Mouse (Mus musculus) forebrain, embryonic 11.5 days (tissue): ENCODE results near the gene Ccn1. TPM values are rescaled to one million over a fixed set of nuclear protein-coding genes. Genes with fewer than 3 reads are reported as not detected.

Experiments used
- ATAC-seq: fragments of 200-750 bp; cut with Nextera tagmentation; replicated peaks from 2 replicates; pipeline ENCODE4 v1.8.0; 2017; ENCODE audit warnings: moderate TSS enrichment; ENCODE audit not compliant: low FRiP score
- DNase-seq: peaks from one replicate; pipeline ENCODE4 v3.0.0-alpha.2; 2017; ENCODE audit warnings: low spot score
- H3K27ac ChIP-seq: fragments of 300-500 bp; sonication (generic); 2 replicates; pipeline ENCODE4 v1.5.1; 2014; ENCODE audit warnings: low read depth, low read length
- H3K27me3 ChIP-seq: fragments of 300-500 bp; sonication (generic); 2 replicates; pipeline ENCODE4 v1.6.1; 2014; ENCODE audit warnings: mild to moderate bottlenecking, low read length, mixed read lengths; ENCODE audit not compliant: control insufficient read depth, insufficient read depth
- H3K36me3 ChIP-seq: fragments of 300-500 bp; sonication (generic); 2 replicates; pipeline ENCODE4 v1.6.1; 2014; ENCODE audit warnings: mild to moderate bottlenecking, low read length, moderate library complexity, mixed read lengths; ENCODE audit not compliant: control insufficient read depth, insufficient read depth
- H3K4me1 ChIP-seq: fragments of 300-500 bp; sonication (generic); replicated peaks from 2 replicates; pipeline ENCODE4 v1.6.1; 2014; ENCODE audit warnings: low read length, mixed read lengths; ENCODE audit not compliant: control insufficient read depth, insufficient read depth
- H3K4me2 ChIP-seq: fragments of 300-500 bp; sonication (generic); 2 replicates; pipeline ENCODE4 v1.6.1; 2014; ENCODE audit warnings: low read depth, mild to moderate bottlenecking, low read length, moderate library complexity, mixed read lengths; ENCODE audit not compliant: severe bottlenecking
- H3K4me3 ChIP-seq: fragments of 300-500 bp; sonication (generic); 2 replicates; pipeline ENCODE4 v1.5.1; 2014; ENCODE audit warnings: low read depth, low read length
- H3K9ac ChIP-seq: fragments of 300-500 bp; sonication (generic); 2 replicates; pipeline ENCODE4 v1.6.1; 2014; ENCODE audit warnings: low read length
- H3K9me3 ChIP-seq: fragments of 300-500 bp; sonication (generic); 2 replicates; pipeline ENCODE4 v1.6.1; 2016; ENCODE audit warnings: low read length, mixed read lengths; ENCODE audit not compliant: control insufficient read depth
- WGBS: fragments of 180-500 bp; shearing (Covaris S2); extraction: QIAGEN DNeasy Blood & Tissue Kit; methylation state at CpG from one replicate; pipeline ENCODE4 v1.1.7; 2014; 5-methylcytosine and 5-hydroxymethylcytosine counted together
- polyA plus RNA-seq: library from polyadenylated mRNA; unstranded; fragments of >200 nt; fragmentation: Nextera tagmentation; extraction: Ambion mirVana; gene quantifications from 2 replicates; pipeline ENCODE4 v1.2.1, GENCODE M21; 2014

Gene Ccn1
- polyA plus RNA-seq, 1 experiment from 2014 or later: 36.7 TPM

- DNase-seq: no peak
Measured at GRCm38 (mm10) chr3:145619621-145620365, 30.0 kb downstream of the Ccn1 start.

GRCm38 (mm10) chr3:145618299-145618698 lies 31.5 kb downstream of the Ccn1 start:
- Histone ChIP-seq H3K4me2 (no peak overlapping the region), H3K9ac (no peak overlapping the region), H3K27ac (no peak overlapping the region), H3K4me1 (peaks cover 3% of the 10 kb centered on the region; the same call in 1 of the 2 replicates), H3K27me3 (no peaks in the 10 kb centered on the region), H3K36me3 (no peaks in the 10 kb centered on the region), H3K4me3 (no peak overlapping the region), H3K9me3 (no peaks in the 10 kb centered on the region)
- no peak for DNase-seq
- no peak for ATAC-seq
- WGBS: 79% methylated on average over 9 of the region's 9 CpGs

More at GRCm38 (mm10) chr3:145619621-145620365, 30.0 kb downstream of the Ccn1 start:
- no peak overlapping the region for H3K4me3 ChIP-seq
- peaks cover 3% of the 10 kb centered on the region; the same call in 1 of the 2 replicates for H3K4me1 ChIP-seq
- no peaks in the 10 kb centered on the region for H3K9me3 ChIP-seq
- no peak for ATAC-seq
- H3K27ac ChIP-seq: no peak overlapping the region
- no peaks in the 10 kb centered on the region for H3K27me3 ChIP-seq
- no peaks in the 10 kb centered on the region for H3K36me3 ChIP-seq
- WGBS: 90% methylated on average over 17 of the region's 17 CpGs
- no peak overlapping the region for H3K9ac ChIP-seq
- no peak overlapping the region for H3K4me2 ChIP-seq

GRCm38 (mm10) chr3:145614362-145615115 lies 35.2 kb downstream of the Ccn1 start:
- Histone ChIP-seq H3K9ac (peak overlapping the region; percentile 29; the same call in 1 of the 2 replicates), H3K9me3 (no peaks in the 10 kb centered on the region), H3K4me3 (no peak overlapping the region), H3K4me1 (peaks cover 3% of the 10 kb centered on the region; the same call in 1 of the 2 replicates), H3K27ac (no peak overlapping the region), H3K36me3 (no peaks in the 10 kb centered on the region), H3K27me3 (no peaks in the 10 kb centered on the region), H3K4me2 (peak overlapping the region; percentile 11; the same call in 1 of the 2 replicates)
- peak; percentile 42; the same call in 1 of the 2 replicates for ATAC-seq
- 20% methylated on average over 17 of the region's 17 CpGs for WGBS
- DNase-seq: peak; percentile 58

- no peak for ATAC-seq
- 83% methylated on average over 4 of the region's 4 CpGs for WGBS
- H3K36me3 ChIP-seq: no peaks in the 10 kb centered on the region
Measured at GRCm38 (mm10) chr3:145613234-145613633, 36.5 kb downstream of the Ccn1 start.

GRCm38 (mm10) chr3:145612662-145613061 lies 37.1 kb downstream of the Ccn1 start:
- H3K4me2 ChIP-seq: no peak overlapping the region
- no peak overlapping the region for H3K4me3 ChIP-seq
- H3K36me3 ChIP-seq: no peaks in the 10 kb centered on the region
- ATAC-seq: no peak
- H3K4me1 ChIP-seq: peaks cover 3% of the 10 kb centered on the region; the same call in 1 of the 2 replicates
- H3K27me3 ChIP-seq: no peaks in the 10 kb centered on the region
- 27% methylated on average over 4 of the region's 4 CpGs for WGBS
- H3K9me3 ChIP-seq: no peaks in the 10 kb centered on the region
- H3K27ac ChIP-seq: no peak overlapping the region
- H3K9ac ChIP-seq: no peak overlapping the region
- peak; percentile 64 for DNase-seq

More at GRCm38 (mm10) chr3:145613234-145613633, 36.5 kb downstream of the Ccn1 start:
- H3K27me3 ChIP-seq: no peaks in the 10 kb centered on the region
- H3K9ac ChIP-seq: no peak overlapping the region
- H3K9me3 ChIP-seq: no peaks in the 10 kb centered on the region
- H3K4me1 ChIP-seq: peaks cover 3% of the 10 kb centered on the region; the same call in 1 of the 2 replicates
- no peak for DNase-seq
- no peak overlapping the region for H3K4me2 ChIP-seq
- no peak overlapping the region for H3K27ac ChIP-seq
- no peak overlapping the region for H3K4me3 ChIP-seq

GRCm38 (mm10) chr3:145608320-145608719 lies 41.5 kb downstream of the Ccn1 start:
- Histone ChIP-seq H3K27ac (no peak overlapping the region), H3K36me3 (no peaks in the 10 kb centered on the region), H3K4me2 (no peak overlapping the region), H3K9ac (no peak overlapping the region), H3K4me1 (no peaks in the 10 kb centered on the region), H3K9me3 (no peaks in the 10 kb centered on the region), H3K4me3 (no peak overlapping the region), H3K27me3 (no peaks in the 10 kb centered on the region)
- WGBS: 91% methylated on average over 5 of the region's 5 CpGs
- DNase-seq (no peak), ATAC-seq (no peak)

GRCm38 (mm10) chr3:145605437-145606123 lies 44.2 kb downstream of the Ccn1 start:
- DNase-seq: peak; percentile 20
- Histone ChIP-seq H3K36me3 (no peaks in the 10 kb centered on the region; the same call in 1 of the 2 replicates), H3K4me2 (no peak overlapping the region), H3K27me3 (no peaks in the 10 kb centered on the region), H3K9ac (no peak overlapping the region), H3K9me3 (no peaks in the 10 kb centered on the region), H3K4me3 (no peak overlapping the region), H3K27ac (no peak overlapping the region), H3K4me1 (no peaks in the 10 kb centered on the region)
- no peak for ATAC-seq
- WGBS: 93% methylated on average over 5 of the region's 5 CpGs
